Mouse (Mus musculus) heart, adult 2 months (tissue): ENCODE measurements around the gene Desi2. TPM values are rescaled to one million over a fixed set of nuclear protein-coding genes. Genes with fewer than 3 reads are reported as not detected.
A peak's percentile ranks its signal among the peaks of the same experiment; 100 is the strongest.
"Not testable (repeated sequence)": the region's sequence is repeated elsewhere in the genome, so short reads cannot be mapped to it uniquely, and the experiment has no call there.

Experiments used
- DNase-seq, 2 experiments: peaks; one replicate each; pipeline ENCODE4 v3.0.0; 2021
- H3K27ac ChIP-seq: fragments of 200-600 bp; 2 replicates; pipeline ENCODE4 v1.8.1; 2022
- H3K27me3 ChIP-seq: fragments of 200-500 bp; 2 replicates; pipeline ENCODE4 v1.6.1; 2012; ENCODE audit warnings: mild to moderate bottlenecking, low read length, inconsistent platforms, mixed read lengths; ENCODE audit not compliant: control insufficient read depth, insufficient read depth
- H3K36me3 ChIP-seq: fragments of 200-500 bp; 2 replicates; pipeline ENCODE4 v1.6.1; 2012; ENCODE audit warnings: low read length, inconsistent platforms; ENCODE audit not compliant: control insufficient read depth, insufficient read depth
- H3K4me1 ChIP-seq: fragments of 200-500 bp; 2 replicates; pipeline ENCODE4 v1.6.1; 2011; ENCODE audit warnings: low read length; ENCODE audit not compliant: control insufficient read depth, insufficient read depth
- H3K4me3 ChIP-seq: fragments of 200-600 bp; 2 replicates; pipeline ENCODE4 v1.8.1; 2022
- H3K79me2 ChIP-seq: fragments of 200-500 bp; replicated peaks from 2 replicates; pipeline ENCODE4 v1.6.1; 2012; ENCODE audit warnings: mild to moderate bottlenecking, inconsistent platforms, low read length, moderate library complexity, mixed read lengths; ENCODE audit not compliant: control insufficient read depth, insufficient read depth
- H3K9ac ChIP-seq: fragments of 200-500 bp; 2 replicates; pipeline ENCODE4 v1.6.1; 2012; ENCODE audit warnings: low read depth, mild to moderate bottlenecking, control low read depth, inconsistent platforms, low read length, mixed read lengths
- CTCF ChIP-seq: fragments of 200-600 bp; IDR thresholded peaks from 2 replicates; pipeline ENCODE4 v1.8.1; 2022; ENCODE audit warnings: antibody characterized with exemption, mild to moderate bottlenecking, moderate library complexity
- EP300 ChIP-seq: fragments of 200-500 bp; IDR thresholded peaks from 2 replicates; pipeline ENCODE4 v1.6.1; 2011; ENCODE audit warnings: low read depth, low read length, control low read depth; ENCODE audit not compliant: insufficient read depth
- POLR2A ChIP-seq: fragments of 200-500 bp; IDR thresholded peaks from 2 replicates; pipeline ENCODE4 v1.6.1; 2011; ENCODE audit warnings: mild to moderate bottlenecking, low read depth, low read length, control low read depth; ENCODE audit not compliant: insufficient read depth
- WGBS: fragments of 180-500 bp; shearing (Covaris S2); methylation state at CpG from one replicate; pipeline ENCODE4 v1.1.7; 2018; 5-methylcytosine and 5-hydroxymethylcytosine counted together
- intact Hi-C: fragments of 180-260 bp; cut with DNase I; formaldehyde crosslinking; loops from one replicate; pipeline ENCODE4 v1.15.1; 2025
- polyA plus RNA-seq: library from polyadenylated mRNA; depleted of rRNA; stranded (reverse); fragments of >200 nt; gene quantifications from 2 replicates; pipeline ENCODE4 v1.2.3, GENCODE M21; 2012
- total RNA-seq, 2 experiments: library from RNA; stranded (reverse); gene quantifications; 2 replicates each; pipeline ENCODE4 v1.2.3; 2021

Desi2 gene
- total and polyA plus RNA-seq, 3 experiments: 7.2 to 18.1 (median 16.3) TPM

DNA sequence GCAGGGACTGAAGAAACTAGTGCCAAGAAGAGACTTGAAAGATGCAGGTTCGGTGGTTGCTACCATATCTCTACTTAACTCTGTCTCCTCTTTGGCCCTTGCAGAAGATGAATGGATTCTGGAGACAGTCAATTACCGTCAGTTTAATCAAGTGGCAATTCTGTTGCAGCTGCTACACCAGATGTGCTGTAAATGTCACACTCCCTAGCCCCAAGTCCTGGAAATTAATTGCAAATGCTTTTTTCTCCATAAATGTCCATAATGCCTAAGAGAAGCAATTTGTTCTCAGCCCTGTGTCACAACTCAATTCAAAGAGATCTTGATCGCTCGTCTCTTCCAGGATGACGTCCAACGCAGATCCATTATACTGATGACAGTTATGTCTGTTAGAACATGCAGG is 83.4 kb downstream of the Desi2 start:
- no peak overlapping the region for H3K4me3 ChIP-seq
- no peaks in the 10 kb centered on the region for H3K36me3 ChIP-seq
- intact Hi-C loops: no loop called here
- 87% methylated on average over 6 of the region's 6 CpGs for WGBS
- H3K4me1 ChIP-seq: no peaks in the 10 kb centered on the region; the same call in 1 of the 2 replicates
- H3K27ac ChIP-seq: no peak overlapping the region
- H3K27me3 ChIP-seq: no peaks in the 10 kb centered on the region
- peak in 1 of 2 experiments; percentile 0 for DNase-seq
- H3K79me2 ChIP-seq: no peaks in the 10 kb centered on the region
- TF ChIP-seq EP300 (no peak), POLR2A (no peak), CTCF (no peak)
- H3K9ac ChIP-seq: no peak overlapping the region

DNA sequence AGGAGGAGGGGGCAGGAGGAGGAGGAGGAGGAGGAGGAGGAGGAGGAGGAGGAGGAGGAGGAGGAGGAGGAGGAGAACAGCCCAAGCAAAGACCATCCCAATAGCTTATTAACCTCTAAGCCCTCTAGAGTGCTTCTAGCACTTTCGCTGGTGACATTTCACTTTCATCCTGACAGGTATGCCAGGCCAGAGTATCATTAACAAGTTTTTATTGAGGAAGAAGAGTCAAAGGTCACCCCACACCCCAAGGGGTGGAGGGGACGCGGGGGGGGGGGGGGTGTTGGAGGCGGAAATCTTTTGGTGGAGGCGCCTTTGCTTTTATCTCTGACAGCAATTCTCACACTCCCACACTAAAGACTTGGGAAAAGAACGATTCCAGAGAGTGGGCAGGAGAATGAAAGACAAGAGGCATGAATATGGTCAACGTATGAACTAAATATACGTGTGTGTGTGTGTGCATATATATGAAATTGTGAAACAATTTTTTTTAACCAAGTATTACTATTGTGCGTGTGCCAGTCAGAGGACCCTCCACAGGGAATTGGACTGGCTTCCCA is 88.0 kb downstream of the Desi2 start:
- no peak overlapping the region for H3K4me3 ChIP-seq
- H3K4me1 ChIP-seq: no peaks in the 10 kb centered on the region; the same call in 1 of the 2 replicates
- no peaks in the 10 kb centered on the region for H3K27me3 ChIP-seq
- WGBS: 46% methylated on average over 9 of the region's 9 CpGs
- no peak for TF ChIP-seq POLR2A
- H3K9ac ChIP-seq: no peak overlapping the region
- no peaks in the 10 kb centered on the region for H3K36me3 ChIP-seq
- H3K27ac ChIP-seq: no peak overlapping the region
- DNase-seq: no peak
- intact Hi-C loops: no loop called here
- H3K79me2 ChIP-seq: no peaks in the 10 kb centered on the region

DNA sequence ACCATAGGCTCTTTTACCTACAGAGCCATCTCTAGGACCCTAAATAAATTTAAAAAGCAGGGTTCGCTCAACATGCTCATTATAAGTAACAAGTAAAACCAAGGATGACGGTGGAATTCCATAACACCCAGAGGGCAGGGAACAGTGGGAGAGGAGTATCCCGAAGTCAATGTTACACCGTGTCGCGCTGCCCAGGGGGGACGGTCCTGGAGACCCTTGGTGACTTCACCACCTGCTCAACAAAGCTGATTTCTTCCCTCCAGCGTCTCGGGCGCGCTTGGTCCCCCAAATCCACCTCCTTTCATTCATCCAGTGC is 88.5 kb downstream of the Desi2 start:
- no peak for DNase-seq
- Histone ChIP-seq H3K36me3 (no peaks in the 10 kb centered on the region), H3K27me3 (no peaks in the 10 kb centered on the region), H3K4me1 (no peaks in the 10 kb centered on the region; the same call in 1 of the 2 replicates), H3K4me3 (peak overlapping the region; percentile 46), H3K9ac (peak overlapping the region; percentile 81), H3K79me2 (no peaks in the 10 kb centered on the region), H3K27ac (no peak overlapping the region)
- TF ChIP-seq CTCF (no peak), POLR2A (no peak), EP300 (no peak)
- WGBS: 12% methylated on average over 11 of the region's 11 CpGs
- intact Hi-C loops: no loop called here

DNA sequence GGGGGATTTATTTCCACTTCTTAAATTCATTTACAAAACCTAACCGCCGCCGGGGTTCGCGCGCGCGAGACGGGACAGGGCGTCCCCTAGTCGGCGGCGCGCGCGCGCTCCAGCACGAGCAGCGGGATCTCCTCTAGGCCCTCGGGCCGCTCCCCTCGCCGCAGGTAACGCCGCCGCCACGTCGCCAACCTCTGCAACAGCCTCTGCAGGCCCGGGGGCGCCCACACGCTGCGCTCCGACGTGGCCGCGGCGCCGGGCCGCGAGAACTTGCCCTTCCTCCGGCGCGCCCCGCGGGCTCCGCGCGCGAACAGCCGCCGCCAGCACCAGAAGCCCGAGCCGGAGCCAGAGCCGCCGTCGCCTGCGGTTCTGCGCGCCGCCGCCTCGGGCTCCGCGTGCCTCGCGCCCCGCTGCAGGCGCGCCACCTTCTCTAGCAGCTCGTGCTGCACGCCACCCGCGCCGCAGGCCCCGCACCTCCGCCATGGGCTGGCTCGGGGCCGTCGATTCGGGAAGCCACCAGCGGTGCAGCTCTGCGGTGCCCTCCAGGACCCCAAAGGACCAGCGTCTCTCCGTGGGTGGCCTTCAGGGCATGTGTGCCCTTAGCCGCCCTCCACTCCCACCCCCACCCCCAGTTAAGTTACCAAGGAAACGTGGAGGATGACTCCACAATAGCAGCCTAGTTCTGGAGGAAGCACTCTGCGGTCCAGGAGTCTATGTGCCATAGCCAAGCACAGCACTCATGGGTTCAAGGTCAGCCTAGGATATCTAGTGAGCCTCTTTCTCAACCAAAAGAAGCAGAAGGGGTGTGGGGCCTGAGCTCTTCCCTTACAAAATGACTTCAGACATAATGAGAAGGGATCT is 89.1 kb downstream of the Desi2 start:
- under 1% methylated on average over 86 of the region's 87 CpGs for WGBS
- TF ChIP-seq EP300 (no peak), POLR2A (no peak), CTCF (no peak)
- H3K4me3 ChIP-seq: peak overlapping the region; percentile 46
- H3K79me2 ChIP-seq: no peaks in the 10 kb centered on the region
- no peaks in the 10 kb centered on the region for H3K36me3 ChIP-seq
- intact Hi-C loops: no loop called here
- H3K27me3 ChIP-seq: no peaks in the 10 kb centered on the region
- peak; percentile 52 to 53 for DNase-seq
- peak overlapping the region; percentile 81 for H3K9ac ChIP-seq
- no peak overlapping the region for H3K27ac ChIP-seq
- H3K4me1 ChIP-seq: no peaks in the 10 kb centered on the region; the same call in 1 of the 2 replicates

DNA sequence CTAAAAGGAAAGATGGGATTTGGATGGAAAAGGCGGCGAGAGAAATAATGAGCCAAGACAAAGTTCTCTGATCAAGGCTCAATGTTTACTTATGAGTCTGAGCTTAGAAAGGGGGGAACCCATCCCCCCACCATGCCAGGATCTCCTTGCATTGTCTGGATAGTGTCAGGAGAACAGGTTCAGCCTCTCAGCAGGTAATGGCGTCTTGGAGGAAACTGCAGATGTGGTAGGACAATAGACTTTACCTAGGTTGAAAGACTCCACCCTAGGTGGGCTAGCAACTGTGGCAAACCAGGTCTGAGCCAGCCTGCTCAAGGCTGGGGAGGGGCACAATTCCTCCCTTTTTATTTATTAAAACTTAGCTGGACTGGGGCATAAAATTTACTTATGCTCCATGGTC is 96.1 kb downstream of the Desi2 start:
- intact Hi-C loops: not testable (repeated sequence)

DNA sequence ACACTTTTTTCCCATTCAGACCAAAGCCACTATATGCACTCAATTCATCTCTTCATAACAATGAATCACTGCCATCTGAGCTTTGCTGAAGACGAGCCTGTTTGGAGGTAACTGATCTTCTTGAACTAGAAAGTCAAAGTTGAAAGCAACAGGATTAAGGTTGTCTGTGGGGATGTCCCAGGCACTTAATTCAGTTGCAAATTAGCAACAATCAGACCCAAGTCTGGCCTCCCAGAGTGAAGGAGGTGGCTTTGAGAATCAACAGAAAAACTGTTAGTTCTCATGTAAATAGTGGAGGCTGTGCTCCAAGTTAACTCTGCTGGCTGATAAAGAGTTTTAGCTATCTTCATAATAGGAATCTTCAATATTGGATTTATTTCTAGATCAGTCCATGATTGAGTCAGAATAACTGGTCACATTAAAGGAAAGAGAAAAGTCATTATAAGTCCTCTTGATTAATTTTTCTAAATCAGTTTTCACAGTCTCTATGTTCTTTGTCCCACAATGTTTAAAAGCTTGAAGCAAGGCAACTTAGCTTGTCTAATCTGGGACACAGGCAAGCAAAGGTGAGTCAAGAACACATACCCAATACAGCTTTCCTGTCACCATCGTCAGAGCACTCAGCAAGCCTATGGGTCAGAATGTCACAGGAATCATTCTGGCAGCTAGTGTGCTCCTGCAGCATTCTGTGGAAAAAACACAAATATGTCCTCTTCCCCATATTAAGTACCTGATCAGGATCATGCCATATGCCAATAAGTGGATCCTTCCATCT is 96.9 kb downstream of the Desi2 start:
- Histone ChIP-seq H3K4me3 (no peak overlapping the region), H3K36me3 (no peaks in the 10 kb centered on the region), H3K27ac (no peak overlapping the region), H3K27me3 (no peaks in the 10 kb centered on the region), H3K79me2 (no peaks in the 10 kb centered on the region), H3K4me1 (no peaks in the 10 kb centered on the region), H3K9ac (no peak overlapping the region)
- DNase-seq: no peak
- TF ChIP-seq POLR2A (no peak), EP300 (no peak), CTCF (no peak)
- intact Hi-C loops: no loop called here
- 68% methylated on average over 2 of the region's 2 CpGs for WGBS

More for the DNA sequence above, 96.1 kb downstream of the Desi2 start:
- DNase-seq, H3K27ac ChIP-seq, H3K79me2 ChIP-seq, H3K36me3 ChIP-seq, H3K27me3 ChIP-seq, H3K4me1 ChIP-seq, H3K4me3 ChIP-seq, H3K9ac ChIP-seq: not testable (repeated sequence)
- 90% methylated on average over 3 of the region's 3 CpGs for WGBS
